Mouse (Mus musculus): ENCODE measurements around the gene Zcchc7. TPM values are rescaled to one million over a fixed set of nuclear protein-coding genes. Genes with fewer than 3 reads are reported as not detected.

Zcchc7 gene
- polyA plus RNA-seq, 1 experiment from 2014 or later: 24.7 TPM

DNA sequence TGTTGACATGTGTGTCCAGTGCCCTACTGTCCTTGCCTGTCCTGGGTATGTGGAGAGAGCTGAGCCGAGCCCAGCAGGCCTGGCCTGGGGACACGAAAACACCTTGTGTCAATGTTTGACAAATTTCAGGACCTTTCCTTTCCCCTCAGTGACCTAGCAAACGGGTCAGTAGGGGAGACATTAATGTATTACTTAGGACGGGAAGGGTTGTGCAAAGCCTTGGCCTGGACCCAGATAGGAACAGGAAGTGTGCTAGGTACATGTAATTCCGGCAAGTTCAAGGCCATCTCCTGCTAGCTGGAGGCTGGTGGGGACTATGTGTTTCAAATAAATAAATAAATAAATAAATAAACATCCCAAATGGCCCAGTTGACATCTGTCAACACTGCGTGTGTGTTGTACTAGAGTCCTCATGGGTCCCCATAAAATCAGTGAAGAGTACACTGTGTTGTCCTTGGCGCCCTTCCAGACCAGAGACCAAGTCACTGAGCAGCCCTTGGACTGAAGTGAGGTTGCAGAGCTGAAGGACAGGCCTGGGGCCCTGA is 224.2 kb downstream of the Zcchc7 start:
- Histone ChIP-seq H3K27me3 (ENCODE audit: poor library complexity, severe bottlenecking) (no peaks in the 10 kb centered on the region), H3K9me3 (no peaks in the 10 kb centered on the region), H3K4me1 (peaks cover 32% of the 10 kb centered on the region), H3K4me3 (no peak overlapping the region), H3K27ac (no peak overlapping the region), H3K36me3 (replicated peaks) (peaks cover 14% of the 10 kb centered on the region)
- no peak for DNase-seq (ENCODE audit: extremely low spot score, low spot score)
- WGBS: 84% methylated on average over 7 of the region's 7 CpGs

DNA sequence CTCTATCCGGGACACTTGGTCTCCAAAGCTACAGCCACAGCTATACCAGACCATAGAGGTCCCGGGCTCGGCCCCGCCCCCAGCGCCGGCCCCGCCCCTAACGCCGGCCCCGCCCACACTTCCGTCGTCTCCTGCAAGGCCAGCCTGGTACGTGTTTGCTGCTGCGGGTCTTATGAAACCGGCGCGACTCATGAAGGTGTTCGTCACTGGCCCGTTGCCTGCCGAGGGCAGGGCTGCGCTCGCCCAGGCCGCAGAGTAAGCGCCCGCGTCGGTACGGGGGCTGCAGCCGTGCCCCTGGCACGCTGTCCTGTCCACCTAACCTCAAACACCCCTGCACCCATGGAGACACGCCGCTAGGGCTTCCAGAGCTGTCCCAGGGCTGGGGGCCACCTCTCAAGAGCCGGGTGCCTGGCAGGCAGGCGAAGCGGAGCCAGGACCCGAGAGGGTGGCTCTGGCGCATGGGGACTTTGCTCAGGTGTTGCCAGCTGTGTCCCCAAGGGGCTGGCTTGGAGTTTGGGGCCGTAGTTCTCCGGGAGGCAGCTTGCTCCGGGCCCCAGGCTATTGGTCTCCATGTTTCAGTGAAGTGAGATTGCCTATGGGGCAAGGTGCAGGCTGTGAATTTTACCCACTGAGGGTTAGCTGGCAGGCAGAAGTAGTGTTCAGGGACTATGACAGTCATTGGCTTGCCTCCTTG is 225.8 kb downstream of the Zcchc7 start, which contains the start of gene Grhpr:
Gene Grhpr, plus strand, starts transcription at position 116 of the 694 bp plus-strand sequence.
- Histone ChIP-seq H3K27ac (peak within 1 kb of the TSS; percentile 96), H3K27me3 (ENCODE audit: poor library complexity, severe bottlenecking) (no peaks in the 10 kb centered on the region), H3K9me3 (no peaks in the 10 kb centered on the region), H3K36me3 (replicated peaks) (peaks cover 30% of the 10 kb centered on the region), H3K4me3 (peak within 1 kb of the TSS; percentile 87), H3K4me1 (peaks cover 35% of the 10 kb centered on the region)
- DNase-seq (ENCODE audit: extremely low spot score, low spot score): peak; percentile 91
- WGBS: 2% methylated on average over 40 of the region's 40 CpGs

Small RNA genes within 50 kb of the gene (microRNA-seq; reads per million reads assigned to microRNA genes)
- gene Gm22639: not detected

Other genes starting within 250 kb of the Zcchc7 start
- gene Pax5, start 45.4 kb upstream of the Zcchc7 start, polyA plus RNA-seq (2016; fragmentation: Nextera tagmentation; extraction: Ambion mirVana): 0.26 and 0.71 TPM in 2 replicates
- 65.4 and 73.4 TPM in 2 replicates for gene Grhpr, start 225.5 kb downstream of the Zcchc7 start, polyA plus RNA-seq (2016; fragmentation: Nextera tagmentation; extraction: Ambion mirVana)